Mouse (Mus musculus) kidney, adult 2 months (tissue): ENCODE results near the gene Noto.

ENCODE experiments used
- CTCF ChIP-seq: fragments of 200-500 bp; conservative IDR thresholded peaks from 2 replicates; pipeline ENCODE4 v1.5.1; 2011; ENCODE audit warnings: low read depth, mild to moderate bottlenecking, control low read depth, low read length, moderate library complexity, mixed read lengths; ENCODE audit not compliant: insufficient read depth, insufficient read length
- POLR2A ChIP-seq: fragments of 200-500 bp; IDR thresholded peaks from one replicate; pipeline ENCODE4 v1.6.1; 2011; ENCODE audit warnings: low read depth, low read length, control low read depth

DNA sequence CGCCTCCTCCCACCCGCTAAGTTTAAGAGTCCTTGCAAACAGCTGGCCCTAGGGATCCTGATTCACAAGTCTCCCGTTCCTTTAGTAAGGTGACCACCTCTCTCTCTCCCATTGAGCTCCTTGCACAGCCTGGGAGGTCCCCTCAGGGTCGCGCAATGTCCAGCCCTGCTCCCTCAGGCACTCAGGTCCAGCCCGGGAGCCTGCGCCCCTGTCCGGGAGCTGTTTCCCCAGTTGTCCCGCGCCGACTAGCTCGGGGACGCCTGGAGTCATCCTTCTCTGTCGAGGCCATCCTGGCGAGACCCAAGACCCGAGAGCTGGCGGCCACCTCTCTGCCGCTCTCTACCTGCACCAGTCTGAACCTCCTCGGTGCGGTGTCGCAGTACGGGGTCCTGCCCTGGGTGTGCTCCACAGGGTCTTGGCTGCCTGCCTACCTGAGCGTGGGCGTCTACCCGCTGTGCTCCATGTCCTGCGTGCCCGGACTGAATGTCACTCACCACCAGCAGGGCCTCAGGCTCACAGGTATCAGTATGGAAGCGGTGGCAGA lies at the start of gene Noto:
- TF ChIP-seq CTCF (no peak), POLR2A (no peak)
